Mouse (Mus musculus): ENCODE results near the gene Ift172.
A peak's percentile ranks its signal among the peaks of the same experiment; 100 is the strongest.

Ift172 gene

GRCm38 (mm10) chr5:31290521-31291360, at the start of gene Ift172:
Gene Ift172 (minus strand): TSS chr5:31291116.
- DNase-seq (ENCODE audit: low spot score in 2 of 2) = peak; percentile 89 to 94

- DNase-seq (ENCODE audit: low spot score in 2 of 2) = peak in 1 of 2 experiments; percentile 47
These were observed 37.3 kb upstream of the Ift172 start for GRCm38 (mm10) chr5:31328255-31328654.

DNA sequence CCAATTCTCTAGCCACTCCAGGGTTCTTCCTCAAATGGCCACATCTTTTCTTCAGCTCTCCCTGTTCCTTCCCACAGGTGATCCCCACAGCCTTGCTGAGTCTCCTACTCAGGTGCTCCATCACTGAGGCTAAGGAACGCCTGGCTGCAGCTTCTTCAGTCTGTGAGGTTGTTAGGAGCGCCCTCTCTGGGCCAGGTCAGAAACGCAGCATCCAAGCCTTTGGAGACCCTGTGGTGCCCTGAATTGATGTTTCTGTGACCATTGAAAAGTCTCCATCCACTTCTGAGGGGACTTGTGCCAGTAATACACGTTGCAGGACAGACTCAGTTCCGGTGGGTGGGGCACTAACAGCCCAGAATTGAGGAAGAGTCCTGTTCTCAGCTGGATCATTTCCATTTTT, 35.9 kb upstream of the Ift172 start:
- DNase-seq (ENCODE audit: low spot score in 2 of 2) = no peak

- DNase-seq (ENCODE audit: low spot score in 2 of 2) = no peak
These were observed 33.2 kb upstream of the Ift172 start for GRCm38 (mm10) chr5:31324085-31324484.

GRCm38 (mm10) chr5:31322776-31323175, 31.9 kb upstream of the Ift172 start:
- DNase-seq (ENCODE audit: low spot score in 2 of 2) = no peak

- DNase-seq (ENCODE audit: low spot score in 2 of 2) = no peak
These were observed 21.9 kb upstream of the Ift172 start for GRCm38 (mm10) chr5:31312806-31313205.

DNA sequence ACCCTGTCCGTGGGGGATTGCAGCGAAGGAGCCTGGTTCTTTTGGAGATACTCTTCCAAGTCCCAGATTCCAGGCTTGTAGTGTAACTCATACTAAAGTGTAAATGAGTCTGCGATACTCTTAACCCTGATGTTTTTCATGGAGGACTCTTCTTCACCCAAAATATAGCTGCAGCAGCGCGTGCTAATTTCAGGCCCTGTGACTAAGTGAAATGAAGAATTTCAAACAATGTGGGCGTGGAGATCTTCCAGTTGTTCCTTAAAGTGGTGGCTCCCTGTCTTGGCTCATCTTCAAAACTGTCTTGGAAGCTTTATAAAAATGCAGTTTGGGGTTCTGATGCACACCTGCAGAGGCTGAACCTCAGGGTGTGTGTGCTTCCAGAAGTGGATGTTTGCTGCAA, 12.2 kb upstream of the Ift172 start:
- DNase-seq (ENCODE audit: low spot score in 2 of 2) = no peak

- no peak for DNase-seq (ENCODE audit: low spot score in 2 of 2)
These were observed 10.9 kb upstream of the Ift172 start for GRCm38 (mm10) chr5:31301866-31302265.

DNA sequence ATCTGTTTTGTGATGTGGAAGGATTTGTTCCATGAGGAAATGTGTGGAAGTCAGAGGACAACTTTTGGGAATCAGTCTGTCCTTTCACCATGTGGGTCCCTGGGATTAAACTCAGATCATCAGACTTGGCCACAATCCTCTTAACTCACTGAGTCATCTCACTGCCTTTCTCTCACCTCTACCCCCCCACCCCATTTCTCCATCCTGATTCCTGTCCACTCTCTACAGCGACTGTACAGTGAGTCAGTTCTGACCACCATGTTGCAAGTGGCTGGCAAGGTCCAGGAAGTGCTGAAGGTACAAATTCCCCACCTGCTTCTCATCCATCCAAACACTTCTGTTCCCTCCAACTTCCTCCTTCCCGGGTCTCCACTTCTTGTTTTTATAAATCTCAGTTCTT, 7.6 kb upstream of the Ift172 start:
- DNase-seq (ENCODE audit: low spot score in 2 of 2) = no peak

- DNase-seq (ENCODE audit: low spot score in 2 of 2) = no peak
These were observed 7.1 kb upstream of the Ift172 start for GRCm38 (mm10) chr5:31297981-31298380.

DNA sequence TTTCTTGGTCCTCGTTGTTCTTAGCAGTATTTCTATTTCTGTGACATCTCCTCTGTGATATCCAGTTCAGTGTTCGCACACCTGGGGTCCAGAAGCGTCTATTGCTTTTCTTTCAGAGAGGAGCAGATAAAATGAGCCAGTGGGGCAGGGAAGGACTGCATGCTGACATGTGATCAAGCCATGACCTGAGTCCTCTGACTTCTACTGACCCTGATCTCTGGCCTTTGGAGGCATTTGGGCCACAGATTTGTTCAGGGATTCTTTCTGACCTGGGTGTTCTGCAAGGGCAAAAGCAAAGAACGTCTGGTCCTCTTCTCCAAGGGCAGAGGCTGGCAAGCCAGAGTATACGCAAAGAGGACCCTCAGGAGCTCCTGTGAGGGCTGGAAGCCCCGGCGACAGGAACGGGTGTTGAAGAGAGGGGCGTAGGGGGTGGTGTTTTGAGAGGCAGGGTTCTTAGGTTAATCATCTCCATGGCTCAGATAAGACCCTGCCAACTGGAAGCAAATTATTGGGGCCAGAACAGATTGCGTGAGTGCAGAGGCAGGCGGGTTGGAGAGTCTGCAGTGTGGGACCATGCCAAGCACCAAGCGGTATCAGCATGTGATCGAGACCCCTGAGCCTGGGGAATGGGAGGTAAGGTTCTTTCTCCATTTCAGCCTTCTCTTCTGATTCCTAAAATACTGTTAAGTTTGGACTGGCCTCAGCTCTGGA, 6.3 kb upstream of the Ift172 start, which contains the start of gene Gckr:
Gckr (plus strand) TSS at position 397 of the 711 bp plus-strand sequence.
- DNase-seq (ENCODE audit: low spot score in 2 of 2) = no peak

DNA sequence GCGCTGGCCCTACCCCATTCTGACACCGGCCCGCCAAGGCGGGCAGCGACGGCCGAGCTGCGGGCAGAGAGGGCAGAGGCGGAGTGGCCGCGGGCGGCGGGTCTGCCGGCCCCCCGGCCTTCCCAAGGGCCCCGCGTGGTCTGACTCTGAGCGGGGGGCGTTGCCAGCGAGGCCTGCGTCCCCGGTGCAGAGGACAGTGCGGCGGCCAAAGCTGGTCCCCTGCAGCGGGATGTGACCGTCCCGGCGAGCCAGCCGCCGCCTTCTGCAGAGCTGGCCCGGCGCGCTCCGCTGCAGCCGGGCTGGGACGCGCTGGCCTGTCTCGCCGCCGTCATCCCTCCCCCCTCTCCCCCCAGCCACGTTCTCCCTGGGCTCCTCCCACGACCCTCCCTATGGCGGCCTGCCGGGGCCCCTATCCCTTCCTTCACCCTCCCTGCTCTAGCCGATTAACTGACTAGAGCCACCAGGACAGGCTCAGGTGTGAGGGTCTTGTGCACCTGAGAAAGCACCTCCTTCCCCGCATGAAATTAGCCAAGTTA, 4.8 kb upstream of the Ift172 start, which contains the start of gene Fndc4:
Fndc4 (minus strand) TSS at position 475 of the 536 bp plus-strand sequence.
- peak; percentile 34 to 64 for DNase-seq (ENCODE audit: low spot score in 2 of 2)

GRCm38 (mm10) chr5:31294964-31295605, 4.2 kb upstream of the Ift172 start:
- no peak for DNase-seq (ENCODE audit: low spot score in 2 of 2)

DNA sequence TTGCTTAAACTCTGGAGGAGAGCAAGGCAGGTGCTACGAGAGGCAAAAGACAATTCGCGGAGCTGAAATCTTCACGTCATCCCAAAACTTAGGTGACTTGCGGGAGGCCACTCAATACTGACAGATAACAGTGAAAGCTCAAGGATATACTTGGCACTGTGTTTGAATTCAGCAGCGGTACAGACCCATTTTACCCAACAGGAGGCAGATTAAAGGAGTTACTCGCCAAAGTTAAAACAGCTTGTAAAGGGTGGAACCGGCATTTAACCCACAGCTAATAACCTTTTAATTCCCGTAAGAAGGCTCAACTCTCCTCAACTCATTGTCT, 409 bp upstream of the Ift172 start:
- no peak for DNase-seq (ENCODE audit: low spot score in 2 of 2)

GRCm38 (mm10) chr5:31289626-31290230, 1.2 kb downstream of the Ift172 start:
- DNase-seq (ENCODE audit: low spot score in 2 of 2) = no peak

- DNase-seq (ENCODE audit: low spot score in 2 of 2) = no peak
These were observed 2.3 kb downstream of the Ift172 start for GRCm38 (mm10) chr5:31288655-31289054.

DNA sequence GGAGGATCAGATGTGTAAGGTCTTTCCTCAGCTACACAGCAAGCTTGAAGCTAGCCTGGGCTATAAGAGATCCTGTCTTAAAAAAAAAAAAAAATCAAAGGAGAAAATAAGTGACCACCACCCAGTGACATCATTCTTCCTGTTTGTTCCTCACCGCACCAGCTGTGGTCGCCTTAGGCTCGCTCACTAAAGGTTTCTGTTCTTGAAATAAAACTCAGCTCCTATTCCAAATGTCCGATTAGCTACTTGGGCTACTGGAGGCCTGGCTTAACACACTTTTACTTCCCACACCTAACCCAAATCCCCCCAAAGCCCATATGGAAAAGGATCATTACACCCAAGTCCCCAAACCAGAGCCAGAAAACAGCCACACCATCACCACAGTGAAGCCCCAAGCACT, 2.7 kb downstream of the Ift172 start:
- DNase-seq (ENCODE audit: low spot score in 2 of 2) = no peak

DNA sequence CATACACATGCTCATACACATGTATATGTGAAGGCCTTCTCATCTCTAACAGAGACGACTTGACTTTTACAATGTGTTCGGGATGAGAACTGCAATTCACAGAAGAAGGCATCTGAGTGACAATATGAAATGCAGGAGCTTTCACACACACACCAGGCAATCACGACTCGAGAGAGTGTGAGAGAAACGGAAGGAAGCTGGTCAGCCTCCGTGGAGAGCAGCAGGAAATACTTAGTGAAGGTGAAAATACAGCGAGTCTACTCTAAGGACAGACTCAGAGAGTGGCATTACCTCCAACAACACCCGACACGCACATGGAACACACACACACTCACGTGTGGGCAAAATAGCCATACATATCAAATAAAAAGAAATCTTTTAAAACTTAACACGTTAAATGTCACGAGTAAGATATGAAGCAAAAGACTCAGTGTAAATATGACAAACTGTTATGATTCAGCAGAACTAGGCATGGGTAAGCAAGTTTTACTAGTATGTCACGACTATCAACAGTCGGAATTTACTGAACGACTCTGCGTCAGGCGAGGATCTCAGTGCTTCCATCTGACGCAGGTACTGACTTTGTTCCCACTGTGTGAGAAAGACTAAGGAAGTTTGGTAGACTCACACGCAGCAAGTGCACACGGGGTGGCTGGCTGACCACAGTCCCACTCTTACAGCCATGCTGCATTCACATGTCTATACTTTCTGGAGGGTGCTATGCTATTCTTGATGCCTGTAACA, 11.5 kb downstream of the Ift172 start:
- DNase-seq (ENCODE audit: low spot score in 2 of 2) = no peak

GRCm38 (mm10) chr5:31273018-31273417, 17.9 kb downstream of the Ift172 start:
- DNase-seq (ENCODE audit: low spot score in 2 of 2) = no peak

GRCm38 (mm10) chr5:31267686-31268085, 23.2 kb downstream of the Ift172 start:
- no peak for DNase-seq (ENCODE audit: low spot score in 2 of 2)

GRCm38 (mm10) chr5:31266101-31266500, 24.8 kb downstream of the Ift172 start:
- no peak for DNase-seq (ENCODE audit: low spot score in 2 of 2)

Data from cerebellum, postnatal 4 days (tissue).